Mouse (Mus musculus) retina, postnatal 1 day (tissue): ENCODE results near the gene Vezt.
A peak's percentile ranks its signal among the peaks of the same experiment; 100 is the strongest.

ENCODE experiments used
- DNase-seq: peaks from one replicate; pipeline ENCODE4 v3.0.0-alpha.2; 2012

The Vezt gene

DNA sequence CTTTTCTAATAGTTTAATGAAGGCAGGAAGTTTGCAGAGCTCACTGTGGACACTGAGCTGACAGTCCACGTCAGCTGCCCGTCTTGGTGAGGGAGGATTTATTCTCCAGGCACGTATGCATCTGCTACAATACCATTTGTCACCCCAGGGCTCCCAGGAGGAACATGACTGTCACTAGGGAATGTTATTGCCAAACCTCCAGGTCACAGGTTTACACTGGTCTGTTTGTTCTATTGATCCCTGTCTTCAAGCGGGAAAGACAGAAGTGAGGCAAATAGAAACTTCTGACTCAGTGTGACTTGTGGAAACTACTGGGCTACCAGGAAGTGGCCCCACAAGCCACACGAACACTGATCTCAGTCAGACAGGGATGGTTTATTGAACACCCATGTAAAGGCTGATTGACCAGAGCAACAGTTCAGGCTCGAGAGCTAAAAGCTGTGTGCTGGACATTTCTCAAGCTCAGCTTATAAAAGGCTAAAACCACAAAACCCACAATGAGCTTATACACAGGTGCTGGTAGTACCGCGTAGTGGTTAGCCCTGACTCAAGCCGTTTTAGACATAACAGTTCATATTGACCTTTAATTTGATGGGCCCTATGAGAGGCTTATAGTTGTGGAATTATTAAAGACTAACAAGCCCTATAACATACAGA lies 89.6 kb downstream of the Vezt start:
- no peak for DNase-seq

DNA sequence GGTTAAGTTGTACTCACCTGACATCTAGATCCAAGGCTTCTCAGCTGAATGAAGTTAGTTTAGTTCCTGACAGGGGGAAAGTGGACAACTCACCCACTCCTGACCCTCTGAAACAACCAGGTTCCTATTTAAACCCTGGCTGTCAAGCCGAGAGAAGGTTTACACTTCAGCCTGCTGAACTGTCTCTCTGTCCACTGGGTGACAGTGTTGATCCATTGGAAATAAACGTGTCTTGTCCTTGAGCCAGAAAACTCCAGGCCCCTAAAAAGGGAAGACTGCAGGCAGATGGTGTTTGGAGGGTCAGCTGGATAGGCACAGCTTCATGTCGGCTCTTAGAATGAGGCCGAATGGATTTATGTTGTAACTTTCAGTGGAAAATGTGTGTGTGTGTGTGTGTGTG lies 90.3 kb downstream of the Vezt start:
- peak; percentile 85 for DNase-seq

GRCm38 (mm10) chr10:93944241-93944640 lies 91.4 kb downstream of the Vezt start:
- peak; percentile 43 for DNase-seq

- no peak for DNase-seq
Observed at GRCm38 (mm10) chr10:93940279-93940678, 95.3 kb downstream of the Vezt start.

DNA sequence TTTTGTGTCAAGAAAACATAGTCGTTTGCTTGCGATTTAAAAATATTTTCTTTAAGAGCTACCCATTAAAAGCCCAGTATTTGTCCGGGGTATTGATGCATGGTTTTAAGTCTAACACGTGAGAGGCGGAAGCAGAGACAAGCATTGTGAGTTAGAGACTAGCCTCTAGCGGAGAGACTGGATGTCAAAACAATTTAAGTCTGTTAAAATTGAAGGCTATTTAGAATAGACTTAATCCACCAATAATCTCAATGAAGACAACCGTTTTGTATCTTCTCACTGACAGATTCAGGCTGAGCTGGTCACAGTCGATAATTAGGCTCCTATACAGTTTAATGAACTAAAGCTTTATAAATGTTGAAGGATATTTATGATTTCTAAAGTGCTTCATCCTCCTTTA lies 95.9 kb downstream of the Vezt start:
- DNase-seq, result peak; percentile 62

DNA sequence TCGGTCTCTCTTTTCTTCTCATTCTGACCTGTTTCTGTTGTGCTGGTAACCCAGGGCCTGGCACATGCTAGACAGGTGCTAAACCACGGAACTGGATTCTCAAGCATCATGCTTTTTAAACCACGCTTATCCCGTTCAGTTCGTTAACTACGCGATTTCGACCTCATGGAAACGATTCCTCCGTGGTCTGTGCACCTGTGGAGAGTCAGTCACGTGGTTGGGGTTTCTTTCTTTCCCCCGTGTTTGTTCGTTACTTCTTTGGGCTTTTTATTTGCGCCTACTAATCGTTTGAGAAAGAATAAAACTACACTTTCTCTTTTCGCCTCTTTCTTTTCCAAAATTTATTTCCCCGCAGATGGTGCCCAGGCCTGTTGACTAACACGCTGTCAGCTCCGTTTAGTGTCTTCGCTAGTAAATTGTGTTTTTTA lies 96.8 kb downstream of the Vezt start:
- peak; percentile 56 for DNase-seq

DNA sequence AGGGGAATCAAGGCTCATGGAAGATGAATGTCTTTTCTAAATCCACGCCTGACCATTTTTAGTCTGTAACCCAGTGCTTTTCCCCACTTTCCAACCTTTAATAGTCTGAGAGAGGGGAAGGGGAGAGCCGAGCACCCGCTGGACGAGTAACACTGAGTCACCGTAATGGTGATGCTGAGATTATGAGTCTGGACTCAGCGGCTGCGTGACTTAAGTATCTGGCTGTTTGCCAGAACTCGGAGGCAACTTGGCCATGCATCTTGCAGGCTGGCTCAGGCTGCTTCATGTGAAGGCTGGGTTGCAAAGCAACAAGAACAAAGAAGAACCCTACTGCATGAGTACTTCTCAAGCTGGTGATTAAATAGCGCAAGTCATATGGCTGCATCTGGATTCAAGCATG lies 101.6 kb downstream of the Vezt start:
- DNase-seq, result peak; percentile 64

- peak; percentile 58 for DNase-seq
Observed at GRCm38 (mm10) chr10:93932861-93933260, 102.8 kb downstream of the Vezt start.

DNA sequence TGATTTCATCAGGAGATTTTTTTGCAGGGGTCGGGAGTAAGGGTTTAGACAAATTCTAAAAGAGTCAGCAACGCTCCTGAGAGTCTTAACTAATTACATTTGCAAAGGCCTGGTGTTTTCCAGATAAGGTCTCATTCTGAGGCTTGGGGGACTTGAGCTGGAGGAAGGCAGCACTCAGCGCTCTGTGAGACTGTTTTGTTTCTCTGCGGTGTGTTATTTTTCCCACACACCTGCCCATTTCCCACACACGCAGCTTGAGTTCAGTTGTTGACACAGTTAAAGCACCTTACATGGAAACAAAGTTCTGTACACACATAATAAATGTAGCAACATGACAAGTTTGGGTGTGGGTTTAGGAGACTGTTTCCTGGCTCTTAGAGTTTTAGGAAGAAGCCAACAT lies 103.6 kb downstream of the Vezt start:
- no peak for DNase-seq

GRCm38 (mm10) chr10:93931431-93931830 lies 104.2 kb downstream of the Vezt start:
- no peak for DNase-seq

- no peak for DNase-seq
Observed at GRCm38 (mm10) chr10:93930236-93930824, 105.3 kb downstream of the Vezt start.

DNA sequence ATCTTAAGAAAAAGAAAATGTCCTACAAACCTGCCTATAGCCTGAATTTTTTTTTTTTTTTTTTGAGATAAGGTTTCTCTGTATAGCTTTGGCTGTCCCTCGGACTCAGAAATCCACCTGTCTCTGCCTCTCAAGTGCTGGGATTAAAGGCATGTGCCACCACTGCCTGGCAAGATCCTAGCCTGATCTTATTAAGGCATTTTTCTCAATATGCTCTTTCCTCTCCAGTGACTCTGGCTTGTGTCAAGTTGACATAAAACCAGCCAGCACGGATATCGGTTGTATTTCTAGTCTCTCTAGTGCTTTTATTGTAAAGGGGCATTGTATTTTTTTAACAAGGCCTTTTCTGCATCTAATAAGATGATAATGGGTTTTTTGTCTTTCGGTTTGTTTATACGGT lies 111.0 kb downstream of the Vezt start:
- no peak for DNase-seq

GRCm38 (mm10) chr10:93921160-93921559 lies 114.5 kb downstream of the Vezt start:
- DNase-seq, result no peak

DNA sequence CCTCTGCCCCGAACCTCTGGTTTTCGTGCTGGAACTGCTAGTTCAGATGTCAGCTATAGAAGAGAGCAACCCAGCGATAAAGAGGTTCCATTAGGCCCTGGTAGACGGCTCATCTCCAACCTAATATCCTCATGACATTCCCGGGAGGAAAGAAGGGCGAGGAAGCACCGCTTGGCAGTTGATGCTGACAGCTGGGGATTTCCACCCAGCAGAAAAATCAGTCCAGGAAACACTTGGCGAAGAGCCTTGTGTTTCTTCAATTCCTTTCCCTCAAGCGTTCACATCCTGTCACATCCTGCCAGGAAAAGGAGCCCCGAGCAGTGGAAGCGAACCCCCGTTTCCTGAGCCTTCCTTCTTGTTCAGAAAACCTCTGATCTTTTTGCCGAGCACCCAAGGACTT lies 116.4 kb downstream of the Vezt start:
- DNase-seq, result no peak

GRCm38 (mm10) chr10:93918701-93919100 lies 116.9 kb downstream of the Vezt start:
- peak; percentile 47 for DNase-seq

DNA sequence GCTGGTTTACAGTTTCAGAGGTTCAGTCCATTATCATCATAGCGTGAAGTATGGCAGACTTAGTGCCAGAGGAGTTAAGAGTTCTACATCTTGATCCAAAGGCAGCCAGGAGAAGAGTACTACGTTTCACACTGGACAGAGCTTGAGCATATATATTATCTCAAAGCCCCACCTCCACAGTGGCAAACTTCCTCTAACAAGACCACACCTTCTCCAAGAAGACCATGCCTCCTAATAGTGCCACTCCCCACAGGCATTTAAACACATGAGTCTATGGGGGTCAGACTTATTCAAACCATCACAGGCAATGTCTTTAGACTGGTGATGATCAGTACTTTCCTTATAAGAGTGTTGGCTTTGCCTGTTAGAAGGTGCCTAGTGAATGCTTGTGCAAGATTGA lies 117.5 kb downstream of the Vezt start:
- no peak for DNase-seq

- DNase-seq, result no peak
Observed at GRCm38 (mm10) chr10:93916778-93917177, 118.8 kb downstream of the Vezt start.

DNA sequence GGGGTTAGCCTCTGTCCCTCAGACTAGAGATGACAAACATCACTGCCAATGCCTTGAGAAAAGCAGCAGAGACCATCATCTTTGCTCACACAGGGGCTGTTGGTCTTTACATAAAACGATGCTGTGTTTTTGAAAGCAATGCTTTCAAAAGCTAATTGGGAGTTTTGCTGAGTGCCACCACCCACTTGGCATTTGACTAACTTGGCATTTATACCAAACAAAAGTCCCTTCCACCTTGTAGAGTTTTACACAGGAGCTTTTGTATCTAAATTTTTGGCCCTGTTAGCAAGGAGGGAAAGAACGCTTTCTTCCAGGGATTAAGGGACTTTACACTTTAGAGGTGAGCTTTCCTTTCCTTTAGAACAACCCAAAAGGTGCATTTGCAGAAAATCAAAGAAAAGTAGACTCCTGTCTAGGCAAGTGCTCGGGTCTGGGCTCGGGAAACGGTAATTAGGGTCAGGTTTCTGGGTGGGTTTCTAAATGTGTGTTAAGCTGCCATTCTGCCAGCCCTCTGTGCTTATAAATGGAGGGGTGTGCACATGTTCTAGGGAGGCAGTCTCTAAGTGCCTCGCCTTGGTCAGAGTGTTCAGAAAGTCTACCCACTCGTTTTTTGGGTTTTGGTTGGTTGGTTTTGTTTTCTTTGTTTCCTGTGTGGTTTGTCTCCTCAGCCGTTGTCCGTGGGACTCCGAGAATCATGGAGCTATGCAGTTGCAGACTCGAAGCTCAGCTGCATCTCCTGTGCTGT lies 119.9 kb downstream of the Vezt start:
- DNase-seq, result no peak

- peak; percentile 53 for DNase-seq
Observed at GRCm38 (mm10) chr10:93913525-93913924, 122.1 kb downstream of the Vezt start.

GRCm38 (mm10) chr10:93912917-93913316 lies 122.7 kb downstream of the Vezt start:
- DNase-seq, result no peak

DNA sequence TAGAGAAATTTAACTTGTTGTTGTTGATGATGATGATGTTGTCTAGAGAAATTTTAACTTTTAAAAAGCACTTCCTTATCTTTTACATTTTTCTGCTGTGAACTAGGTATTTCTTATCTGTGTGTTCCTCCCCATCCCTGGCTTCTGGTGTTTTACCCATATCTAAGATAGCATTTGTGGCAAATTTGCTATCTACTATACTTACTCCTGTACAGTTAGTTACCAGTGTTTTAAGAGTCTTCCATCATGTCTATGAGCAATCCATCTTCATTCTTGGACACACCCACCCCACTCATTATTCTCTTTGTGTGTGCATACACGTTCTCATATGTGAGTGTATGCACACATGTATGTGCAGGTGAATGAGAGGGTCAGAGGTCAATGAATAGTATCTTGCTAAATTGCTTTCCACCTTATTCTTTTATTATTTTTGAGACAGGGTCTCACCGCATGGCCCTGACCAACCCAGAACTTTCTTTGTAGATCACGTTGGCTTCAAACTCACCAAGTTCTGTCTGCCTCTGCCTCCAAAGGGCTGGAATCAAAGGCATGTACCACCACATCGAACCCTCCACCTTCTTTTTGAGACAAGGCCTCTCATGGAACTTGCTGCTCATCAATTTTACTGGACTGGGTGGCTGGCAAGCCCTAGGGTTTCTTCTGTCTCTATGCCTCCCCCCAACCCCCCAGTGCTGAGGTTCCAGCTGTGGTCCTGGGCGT lies 123.3 kb downstream of the Vezt start:
- no peak for DNase-seq

- no peak for DNase-seq
Observed at GRCm38 (mm10) chr10:93911326-93911725, 124.3 kb downstream of the Vezt start.

DNA sequence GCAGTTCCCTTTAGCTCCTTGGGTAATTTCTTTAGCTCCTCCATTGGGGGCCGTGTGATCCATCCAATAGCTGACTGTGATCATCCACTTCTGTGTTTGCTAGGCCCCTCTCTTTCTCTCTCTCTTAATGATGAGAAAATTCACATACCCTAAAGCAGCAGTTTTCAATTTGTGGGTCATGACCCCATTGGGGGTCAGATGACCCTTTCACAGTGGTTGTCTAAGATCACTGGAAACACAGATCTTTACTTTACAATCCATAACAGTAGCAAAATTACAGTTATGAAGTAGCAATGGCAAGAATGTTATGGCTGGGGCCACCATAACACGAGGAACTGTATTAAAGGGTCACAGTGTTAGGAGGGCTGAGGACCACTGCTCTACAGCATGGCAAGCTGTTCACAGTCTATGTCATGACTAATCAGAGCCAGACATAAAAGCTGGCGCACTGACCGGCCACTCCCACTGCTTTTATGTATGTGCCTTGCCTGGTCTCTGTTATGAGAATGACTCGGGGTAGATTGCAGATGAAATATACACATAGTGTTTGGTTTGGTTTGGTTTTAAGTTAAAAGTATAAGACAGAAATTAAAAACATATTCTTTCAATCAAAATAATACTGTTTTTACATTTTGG lies 125.7 kb downstream of the Vezt start:
- no peak for DNase-seq
